Mouse (Mus musculus): ENCODE data around the gene Lrch1. TPM values are rescaled to one million over a fixed set of nuclear protein-coding genes. Genes with fewer than 3 reads are reported as not detected.
A peak's percentile ranks its signal among the peaks of the same experiment; 100 is the strongest.

Gene Lrch1
- polyA plus RNA-seq, 1 experiment from 2014 or later, result 13.0 TPM

DNA sequence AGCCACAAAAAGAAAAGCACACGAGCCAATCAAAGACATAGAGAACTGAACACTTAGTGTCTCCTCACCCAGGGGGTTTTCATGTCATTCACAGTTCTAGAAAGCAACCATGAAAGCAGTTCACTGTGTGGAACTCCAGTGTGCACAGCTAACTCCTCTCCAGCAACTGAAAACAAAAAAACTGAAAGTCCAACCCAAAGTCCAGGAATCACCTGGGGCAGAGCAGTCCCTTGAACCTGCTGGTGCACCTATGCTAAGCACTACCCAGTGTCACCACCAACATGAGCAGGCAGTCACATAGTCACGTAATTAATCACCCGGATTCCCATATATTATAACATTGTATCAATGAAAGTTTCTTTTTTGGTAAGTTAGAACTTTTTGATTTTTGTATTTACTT is 23.2 kb downstream of the Lrch1 start:
- ChIA-PET POLR2A (interaction anchor here (0.7 kb wide), 1 partner anchor 124 kb away, joined by 3 read pairs; no protein-coding TSS in a partner anchor), CTCF (interaction anchor here (1.1 kb wide), 1 partner anchor 91 kb away, joined by 3 read pairs; no protein-coding TSS in a partner anchor)
- no peak for TF ChIP-seq CTCF (IDR thresholded peaks at IDR 0.05)
- no peak for DNase-seq (ENCODE audit: low read depth, low spot score)
- H3K27me3 ChIP-seq, result no peaks in the 10 kb centered on the region
- ATAC-seq, result no peak
- in situ Hi-C loops (cut with MboI; ENCODE audit: low pct_unique_long_range_greater_than_20kb), result no loop called here

DNA sequence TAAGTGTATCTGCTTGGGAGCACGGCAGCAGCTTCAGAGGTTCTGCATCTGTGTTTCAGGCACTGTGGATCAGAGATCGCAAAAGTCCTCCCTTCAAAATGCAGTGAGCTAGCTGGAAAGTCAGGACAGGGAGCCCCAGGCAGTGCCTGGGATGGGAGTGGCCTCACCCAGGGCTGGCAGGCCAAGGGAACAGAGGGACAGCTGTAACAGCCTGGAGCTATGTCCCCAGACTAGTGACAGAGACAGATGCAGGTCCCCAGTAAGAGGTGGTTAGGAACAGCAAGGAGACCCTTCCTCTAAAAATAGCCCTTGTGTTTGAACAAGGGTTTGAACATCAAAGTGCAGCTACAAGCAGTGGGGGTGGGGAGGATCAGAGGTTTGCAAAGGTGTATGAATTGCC is 23.6 kb downstream of the Lrch1 start:
- no peak for DNase-seq (ENCODE audit: low read depth, low spot score)
- ChIA-PET POLR2A (interaction anchor here (0.7 kb wide), 1 partner anchor 123 kb away, joined by 3 read pairs; no protein-coding TSS in a partner anchor), CTCF (interaction anchor here (1.1 kb wide), 1 partner anchor 91 kb away, joined by 3 read pairs; no protein-coding TSS in a partner anchor)
- in situ Hi-C loops (cut with MboI; ENCODE audit: low pct_unique_long_range_greater_than_20kb), result no loop called here
- no peak for ATAC-seq
- no peak for TF ChIP-seq CTCF (IDR thresholded peaks at IDR 0.05)
- no peaks in the 10 kb centered on the region for H3K27me3 ChIP-seq

DNA sequence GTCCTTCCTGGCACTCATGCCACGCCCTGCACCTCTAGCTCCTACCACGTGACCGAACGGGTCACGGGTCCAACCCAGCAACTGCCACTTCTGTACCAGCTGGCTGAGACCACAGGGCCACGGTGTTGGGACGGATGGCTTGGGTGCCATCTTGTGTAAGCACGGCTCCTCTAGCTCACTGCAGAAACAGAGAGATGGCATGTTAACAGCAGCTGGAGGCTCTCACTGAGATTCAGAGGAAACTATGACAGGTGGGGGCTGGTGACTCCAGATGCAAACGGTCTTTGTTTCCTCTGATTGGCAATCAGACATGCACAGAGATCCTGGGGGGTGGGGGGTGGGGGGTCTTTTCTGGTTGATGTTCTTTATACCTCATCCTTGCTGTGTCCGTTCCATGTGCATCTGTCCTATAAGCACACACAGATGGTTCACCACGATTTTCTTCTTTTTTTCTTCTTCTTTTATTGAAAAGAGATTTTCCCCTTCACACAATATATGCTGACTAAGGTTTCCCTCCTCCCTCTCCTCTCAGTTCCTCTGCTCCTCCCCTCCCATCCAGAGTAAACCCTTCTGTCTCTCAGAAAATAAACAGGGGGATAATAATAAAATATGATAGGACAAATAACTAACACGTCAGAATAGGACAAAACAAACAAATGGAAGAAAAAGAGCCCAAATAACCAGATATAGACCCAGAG is 25.5 kb downstream of the Lrch1 start:
- POLR2A ChIA-PET, result no interaction called here
- ATAC-seq (no peak), DNase-seq (ENCODE audit: low read depth, low spot score) (no peak)
- H3K27me3 ChIP-seq, result no peaks in the 10 kb centered on the region
- CTCF ChIA-PET, result no interaction called here
- no peak for TF ChIP-seq CTCF (IDR thresholded peaks at IDR 0.05)
- in situ Hi-C loops (cut with MboI; ENCODE audit: low pct_unique_long_range_greater_than_20kb), result no loop called here

DNA sequence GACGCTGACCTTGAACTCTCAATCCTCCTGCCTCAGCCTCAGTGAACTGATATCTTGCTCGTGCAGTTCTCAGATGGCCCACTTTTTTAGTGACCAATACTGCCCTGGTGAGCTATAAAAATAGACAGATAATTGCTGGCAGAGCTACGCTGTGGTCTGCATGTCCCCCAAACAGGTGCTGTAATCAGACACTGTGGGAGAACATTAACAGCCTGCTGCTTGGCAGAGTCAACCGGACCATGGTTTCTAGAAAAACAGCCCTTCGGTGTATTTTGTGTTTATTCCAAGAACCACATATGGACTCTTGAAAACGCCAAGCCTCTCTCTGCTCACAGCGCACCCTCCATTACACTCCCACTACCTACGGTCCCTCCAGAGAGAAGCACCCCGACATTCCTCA is 26.2 kb downstream of the Lrch1 start:
- ATAC-seq (no peak), DNase-seq (ENCODE audit: low read depth, low spot score) (no peak)
- no peaks in the 10 kb centered on the region for H3K27me3 ChIP-seq
- in situ Hi-C loops (cut with MboI; ENCODE audit: low pct_unique_long_range_greater_than_20kb), result no loop called here
- CTCF ChIA-PET, result interaction anchor here (0.6 kb wide), 1 partner anchor 11 kb away, joined by 3 read pairs; no protein-coding TSS in a partner anchor
- POLR2A ChIA-PET, result no interaction called here
- TF ChIP-seq CTCF (IDR thresholded peaks at IDR 0.05), result no peak

DNA sequence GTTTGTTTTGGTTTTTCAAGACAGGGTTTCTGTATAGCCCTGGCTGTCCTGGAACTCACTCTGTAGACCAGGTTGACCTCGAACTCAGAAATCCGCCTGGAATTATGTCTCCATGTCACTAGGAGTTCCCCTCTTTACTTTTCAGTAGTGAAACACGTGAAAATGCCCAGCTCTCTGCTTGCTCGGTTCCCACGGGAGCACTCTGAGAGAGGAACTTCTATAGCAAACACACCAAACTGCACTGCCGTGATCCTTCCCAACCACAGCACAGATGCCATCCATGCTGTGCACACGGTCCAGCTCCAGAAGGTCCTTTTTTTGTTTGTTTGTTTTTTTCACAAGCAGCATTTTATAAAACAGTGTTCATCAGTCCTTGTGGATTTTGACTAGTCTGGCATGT is 28.5 kb downstream of the Lrch1 start:
- in situ Hi-C loops (cut with MboI; ENCODE audit: low pct_unique_long_range_greater_than_20kb), result loop anchor here (5.0 kb wide), 1 partner anchor 42 kb away; no protein-coding TSS in a partner anchor
- TF ChIP-seq CTCF (IDR thresholded peaks at IDR 0.05), result no peak
- no peak for DNase-seq (ENCODE audit: low read depth, low spot score)
- ChIA-PET CTCF (no interaction called here), POLR2A (interaction anchor here (0.6 kb wide), 1 partner anchor 70 kb away, joined by 3 read pairs; no protein-coding TSS in a partner anchor)
- no peak for ATAC-seq
- no peaks in the 10 kb centered on the region for H3K27me3 ChIP-seq

DNA sequence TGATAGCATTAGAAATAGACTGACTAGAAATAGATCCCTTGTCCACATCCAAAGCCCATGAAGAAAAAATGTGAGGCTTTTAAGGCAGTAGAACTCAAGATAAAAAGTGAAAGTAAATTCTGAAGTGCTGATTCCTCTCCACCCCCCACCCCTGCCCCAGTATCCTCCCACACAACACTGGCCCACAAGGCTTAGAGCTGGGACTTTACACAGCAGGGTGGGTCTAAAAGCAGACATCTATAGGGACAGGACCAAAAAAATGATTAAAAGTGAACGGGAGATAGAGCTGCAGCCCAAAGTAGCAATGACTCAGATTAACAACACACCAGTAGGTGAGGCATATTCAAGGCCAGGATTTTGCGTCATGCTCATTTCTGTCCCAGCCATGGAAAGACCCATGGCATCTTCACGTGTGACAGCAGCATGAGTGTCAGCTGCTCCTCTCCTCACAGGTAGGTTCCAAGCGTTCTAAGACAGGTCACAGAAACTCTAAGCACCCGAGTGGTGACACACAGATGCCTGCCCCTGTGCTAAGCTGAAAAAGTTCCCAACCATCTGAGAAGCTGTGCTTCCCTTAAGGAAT is 29.1 kb downstream of the Lrch1 start:
- ChIA-PET POLR2A (interaction anchor here (0.6 kb wide), 1 partner anchor 71 kb away, joined by 3 read pairs; no protein-coding TSS in a partner anchor), CTCF (no interaction called here)
- no peak for TF ChIP-seq CTCF (IDR thresholded peaks at IDR 0.05)
- in situ Hi-C loops (cut with MboI; ENCODE audit: low pct_unique_long_range_greater_than_20kb), result loop anchor here (5.0 kb wide), 1 partner anchor 41 kb away; no protein-coding TSS in a partner anchor
- H3K27me3 ChIP-seq, result no peaks in the 10 kb centered on the region
- ATAC-seq, result no peak
- no peak for DNase-seq (ENCODE audit: low read depth, low spot score)

DNA sequence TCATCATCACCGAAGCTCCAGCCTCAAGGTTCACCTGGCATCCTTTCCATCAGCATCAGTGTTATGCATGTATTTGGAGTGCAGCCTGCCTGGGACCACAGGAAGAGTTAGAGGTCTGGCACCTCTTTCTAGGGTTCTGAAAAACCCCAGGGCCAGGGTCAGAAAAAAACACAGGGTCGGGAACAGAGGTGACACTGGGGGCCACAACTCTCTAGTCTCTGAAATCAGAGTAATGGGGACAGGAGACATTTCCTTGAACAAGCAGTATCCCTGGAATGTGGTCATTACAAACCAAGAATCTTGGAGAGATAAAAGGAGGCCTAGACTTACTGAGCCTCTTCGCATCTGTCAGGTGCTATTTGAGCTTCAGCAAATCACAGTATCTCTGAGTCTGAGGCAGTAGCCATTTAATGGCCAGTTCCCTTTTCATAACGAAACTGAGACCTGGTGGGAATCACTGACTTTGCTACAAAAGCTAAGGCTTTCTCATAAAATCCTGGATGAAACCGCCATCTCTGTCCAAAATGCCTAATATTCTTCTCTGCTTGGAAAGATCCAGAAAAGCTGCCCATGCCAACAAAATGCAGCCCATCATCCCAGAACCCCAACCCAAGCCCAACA is 30.1 kb downstream of the Lrch1 start:
- POLR2A ChIA-PET, result no interaction called here
- no peaks in the 10 kb centered on the region for H3K27me3 ChIP-seq
- no peak for ATAC-seq
- in situ Hi-C loops (cut with MboI; ENCODE audit: low pct_unique_long_range_greater_than_20kb), result loop anchor here (5.0 kb wide), 1 partner anchor 40 kb away; no protein-coding TSS in a partner anchor
- no peak for TF ChIP-seq CTCF (IDR thresholded peaks at IDR 0.05)
- CTCF ChIA-PET, result interaction anchor here (0.7 to 1.6 kb wide), 2 partner anchors 10 to 95 kb away, joined by 3 to 5 read pairs; no protein-coding TSS in a partner anchor
- DNase-seq (ENCODE audit: low read depth, low spot score), result no peak

DNA sequence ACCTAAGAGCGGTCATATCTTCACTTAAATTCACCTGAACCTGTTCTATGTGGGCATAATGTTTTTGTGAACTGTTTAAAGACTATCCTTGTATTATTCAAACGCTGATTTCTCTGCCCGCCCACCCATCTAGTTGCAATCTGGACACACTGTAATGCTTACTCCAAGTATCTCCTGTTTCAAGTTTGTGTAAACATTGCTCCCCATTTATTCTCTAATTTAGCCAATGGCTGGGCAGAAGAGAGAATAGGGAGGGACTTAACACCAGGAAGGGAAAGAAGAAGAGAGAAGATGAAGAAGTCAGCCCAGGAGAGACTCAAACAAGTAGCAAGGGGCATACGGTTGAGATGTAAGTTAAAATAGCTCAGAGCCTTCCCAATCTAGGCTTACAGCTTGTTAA is 31.0 kb downstream of the Lrch1 start:
- POLR2A ChIA-PET, result no interaction called here
- ATAC-seq (no peak), DNase-seq (ENCODE audit: low read depth, low spot score) (no peak)
- H3K27me3 ChIP-seq, result no peaks in the 10 kb centered on the region
- CTCF ChIA-PET, result interaction anchor here (0.7 to 1.6 kb wide), 2 partner anchors 11 to 94 kb away, joined by 3 to 5 read pairs; no protein-coding TSS in a partner anchor
- in situ Hi-C loops (cut with MboI; ENCODE audit: low pct_unique_long_range_greater_than_20kb), result loop anchor here (5.0 kb wide), 1 partner anchor 39 kb away; no protein-coding TSS in a partner anchor
- TF ChIP-seq CTCF (IDR thresholded peaks at IDR 0.05), result no peak

DNA sequence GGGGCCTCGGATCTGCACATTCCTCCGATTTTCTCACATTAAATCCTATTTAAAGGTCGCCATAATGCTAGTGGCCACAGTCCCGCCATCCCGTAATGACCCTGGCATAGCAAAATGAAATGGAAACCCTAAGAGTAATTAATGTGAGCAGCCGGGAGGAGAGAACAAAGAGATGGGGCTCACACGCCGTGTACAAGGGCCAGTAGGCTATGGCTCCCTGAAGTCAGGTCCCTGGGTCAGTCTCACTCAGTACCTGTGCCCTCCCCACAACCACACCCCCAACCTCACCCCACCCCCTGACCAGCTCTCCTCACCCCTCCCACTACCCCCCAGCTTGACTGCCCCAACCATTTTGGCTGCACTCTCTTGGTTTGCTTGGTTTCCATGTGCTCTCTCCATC is 31.6 kb downstream of the Lrch1 start:
- TF ChIP-seq CTCF (IDR thresholded peaks at IDR 0.05), result no peak
- DNase-seq (ENCODE audit: low read depth, low spot score), result no peak
- no peaks in the 10 kb centered on the region for H3K27me3 ChIP-seq
- ATAC-seq, result peak; percentile 37
- POLR2A ChIA-PET, result no interaction called here
- in situ Hi-C loops (cut with MboI; ENCODE audit: low pct_unique_long_range_greater_than_20kb), result loop anchor here (5.0 kb wide), 1 partner anchor 39 kb away; no protein-coding TSS in a partner anchor
- CTCF ChIA-PET, result interaction anchor here (1.6 kb wide), 1 partner anchor 12 kb away, joined by 5 read pairs; no protein-coding TSS in a partner anchor

DNA sequence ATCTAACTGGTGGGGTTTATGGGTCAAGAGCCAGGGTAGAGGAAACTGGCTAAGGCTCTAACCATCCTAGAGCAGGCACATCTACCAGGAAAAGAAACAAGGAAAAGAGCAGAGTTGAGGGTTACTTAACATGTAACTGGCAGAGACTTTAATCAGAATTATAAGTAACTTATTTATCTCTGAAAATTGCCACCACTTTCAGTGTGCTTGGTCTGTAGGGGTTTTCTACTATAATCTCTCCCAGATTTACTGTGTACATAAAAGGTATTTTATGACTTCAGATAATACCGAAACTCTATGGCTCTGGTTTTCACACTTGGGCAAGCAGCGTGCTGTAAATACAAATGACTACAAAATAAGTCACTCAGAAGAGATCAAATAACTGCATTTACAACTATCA is 32.0 kb downstream of the Lrch1 start:
- CTCF ChIA-PET, result interaction anchor here (1.6 kb wide), 1 partner anchor 12 kb away, joined by 5 read pairs; no protein-coding TSS in a partner anchor
- ATAC-seq (peak; percentile 41), DNase-seq (ENCODE audit: low read depth, low spot score) (peak; percentile 19)
- in situ Hi-C loops (cut with MboI; ENCODE audit: low pct_unique_long_range_greater_than_20kb), result loop anchor here (5.0 kb wide), 1 partner anchor 38 kb away; no protein-coding TSS in a partner anchor
- no peak for TF ChIP-seq CTCF (IDR thresholded peaks at IDR 0.05)
- no peaks in the 10 kb centered on the region for H3K27me3 ChIP-seq
- POLR2A ChIA-PET, result no interaction called here

All from Patski (cell line).